Mouse (Mus musculus): ENCODE measurements around the gene Ccnd3.
A peak's percentile ranks its signal among the peaks of the same experiment; 100 is the strongest.

The Ccnd3 gene

GRCm38 (mm10) chr17:47511111-47512020 is 6.5 kb downstream of the Ccnd3 start:
- peak; percentile 99 to 100 for DNase-seq (ENCODE audit: inconsistent age in 2 of 2, low spot score in 1 of 2)

DNA sequence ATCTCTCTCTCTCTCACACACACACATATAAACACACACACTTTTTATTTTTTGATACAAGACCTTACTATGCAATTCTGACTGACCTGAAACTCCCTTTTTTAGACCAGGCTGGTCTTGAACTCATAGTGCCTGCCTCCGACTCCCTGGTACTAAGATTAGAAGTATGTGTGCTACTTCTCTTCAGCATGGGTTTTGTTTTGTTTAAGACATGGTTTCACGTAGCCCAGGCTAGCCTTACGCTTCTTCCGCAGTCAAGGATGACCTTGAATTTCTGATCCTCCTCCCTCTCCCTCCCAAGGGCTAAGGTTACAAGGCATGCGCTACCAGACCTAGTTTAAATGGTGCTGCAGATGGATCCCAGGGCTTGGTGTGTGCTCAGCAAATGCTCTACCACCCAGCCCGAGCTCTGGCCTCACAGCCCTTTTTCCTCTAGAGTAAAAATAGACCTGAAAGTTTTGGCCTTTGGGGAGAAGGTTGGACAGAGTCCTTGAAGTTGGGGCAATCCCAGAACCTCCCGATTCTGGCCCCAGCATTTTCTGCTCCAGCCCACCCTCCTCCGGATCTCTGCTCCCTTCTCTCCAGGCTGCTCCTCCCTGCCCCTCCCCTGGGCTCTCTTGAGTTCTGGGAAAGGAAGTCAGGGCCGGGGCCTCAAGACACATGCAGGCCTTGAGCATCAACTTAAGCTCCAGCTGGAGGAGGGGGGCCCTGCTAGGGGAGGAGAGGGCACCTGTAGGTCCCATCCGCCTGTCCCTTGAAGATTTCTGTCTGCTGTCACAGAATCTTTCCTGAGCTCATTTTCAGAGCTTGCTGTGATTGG is 8.3 kb downstream of the Ccnd3 start:
- peak; percentile 44 to 71 for DNase-seq (ENCODE audit: inconsistent age in 2 of 2, low spot score in 1 of 2)

GRCm38 (mm10) chr17:47515180-47515844 is 10.5 kb downstream of the Ccnd3 start:
- no peak for DNase-seq (ENCODE audit: inconsistent age in 2 of 2, low spot score in 1 of 2)

GRCm38 (mm10) chr17:47516232-47516631 is 11.4 kb downstream of the Ccnd3 start:
- no peak for DNase-seq (ENCODE audit: inconsistent age in 2 of 2, low spot score in 1 of 2)

- DNase-seq (ENCODE audit: inconsistent age in 2 of 2, low spot score in 1 of 2) = peak; percentile 80 to 84
Measured at GRCm38 (mm10) chr17:47518205-47518604, 13.4 kb downstream of the Ccnd3 start.

DNA sequence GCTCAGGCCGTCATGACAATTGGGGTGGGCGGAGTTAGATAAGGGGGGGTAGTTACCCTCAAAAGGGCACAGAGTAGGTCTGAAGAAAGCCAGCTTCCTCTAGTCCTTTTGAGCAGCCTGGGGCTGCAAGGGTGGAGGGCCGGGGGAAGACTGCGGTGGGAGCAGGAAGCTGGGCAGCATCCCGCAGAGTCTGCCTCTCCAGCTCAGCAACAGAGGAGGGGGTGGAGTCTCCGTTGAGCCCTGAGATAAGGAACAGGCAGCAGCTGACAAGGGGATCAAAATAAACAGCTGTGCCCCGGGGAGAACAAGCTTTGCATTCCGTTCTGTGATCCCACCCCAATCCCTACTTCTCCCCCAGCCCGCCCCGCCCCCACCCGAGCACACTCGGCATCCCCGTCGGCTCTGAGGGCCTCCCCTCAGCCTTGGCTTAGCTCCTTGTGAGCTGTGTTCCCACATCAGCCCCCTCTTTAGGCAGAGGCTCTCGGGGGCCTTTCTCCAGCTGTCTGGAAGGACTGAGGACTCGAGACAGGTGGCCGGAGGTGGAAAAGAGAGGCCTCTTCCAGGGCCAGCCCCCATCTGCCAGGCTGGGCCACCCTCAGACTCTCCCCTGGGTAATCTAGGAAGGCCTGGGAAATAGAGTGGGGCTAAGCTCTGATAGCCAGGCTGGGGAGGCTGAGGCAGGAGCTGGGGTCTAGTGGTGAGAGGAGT is 16.9 kb downstream of the Ccnd3 start:
- DNase-seq (ENCODE audit: inconsistent age in 2 of 2, low spot score in 1 of 2) = peak; percentile 71 to 84

- DNase-seq (ENCODE audit: inconsistent age in 2 of 2, low spot score in 1 of 2) = peak; percentile 23 to 65
Measured at GRCm38 (mm10) chr17:47522536-47522935, 17.7 kb downstream of the Ccnd3 start.

DNA sequence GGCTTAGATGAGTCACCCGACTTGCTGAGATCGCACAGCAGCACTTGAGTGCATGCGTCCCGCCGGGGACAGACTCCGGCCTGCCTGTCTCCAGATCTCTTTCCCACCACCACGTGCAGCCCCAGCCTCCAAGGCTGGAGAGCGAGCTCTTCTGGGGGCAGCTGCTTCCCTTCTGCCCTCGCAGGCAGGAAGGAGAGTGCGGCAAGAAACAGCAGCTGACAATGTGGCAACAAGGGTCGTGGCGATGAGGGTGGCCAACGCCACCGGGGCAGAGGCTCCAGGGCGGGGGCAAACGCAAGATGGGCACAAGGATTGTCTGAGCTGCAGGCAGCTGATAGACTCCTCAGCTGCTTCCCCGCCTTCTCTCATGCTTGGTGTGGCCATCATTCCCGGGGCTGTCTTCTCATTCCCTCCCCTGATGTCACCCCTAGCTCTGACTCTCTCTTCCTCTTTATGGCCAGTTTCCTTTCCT is 18.4 kb downstream of the Ccnd3 start:
- peak in 1 of 2 experiments; percentile 49 for DNase-seq (ENCODE audit: inconsistent age in 2 of 2, low spot score in 1 of 2)

DNA sequence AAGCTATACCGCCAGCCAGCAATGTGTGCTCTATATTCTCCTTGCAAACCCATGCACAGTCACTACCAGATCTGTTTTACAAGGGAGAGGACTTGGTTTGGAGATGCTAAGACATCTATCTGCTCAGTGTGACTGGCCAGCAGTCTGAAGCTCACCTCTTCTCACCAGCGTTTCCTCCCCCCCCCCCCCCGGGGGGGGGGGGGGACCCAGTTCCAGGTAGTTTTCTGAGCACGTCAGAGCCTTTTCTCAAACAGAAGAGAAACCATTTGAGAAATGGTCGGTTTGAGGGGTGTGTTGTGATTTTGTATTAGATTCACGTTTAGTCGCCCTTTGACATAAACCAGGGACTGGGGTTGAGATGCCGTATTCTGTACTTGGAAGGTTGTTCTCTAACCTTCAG is 19.2 kb downstream of the Ccnd3 start:
- no peak for DNase-seq (ENCODE audit: inconsistent age in 2 of 2, low spot score in 1 of 2)

GRCm38 (mm10) chr17:47524991-47525390 is 20.1 kb downstream of the Ccnd3 start:
- no peak for DNase-seq (ENCODE audit: inconsistent age in 2 of 2, low spot score in 1 of 2)

GRCm38 (mm10) chr17:47526856-47527520 is 22.1 kb downstream of the Ccnd3 start:
- DNase-seq (ENCODE audit: inconsistent age in 2 of 2, low spot score in 1 of 2) = peak in 1 of 2 experiments; percentile 35

- DNase-seq (ENCODE audit: inconsistent age in 2 of 2, low spot score in 1 of 2) = peak in 1 of 2 experiments; percentile 34
Measured at GRCm38 (mm10) chr17:47527581-47528300, 22.9 kb downstream of the Ccnd3 start.

GRCm38 (mm10) chr17:47528919-47529318 is 24.1 kb downstream of the Ccnd3 start:
- DNase-seq (ENCODE audit: inconsistent age in 2 of 2, low spot score in 1 of 2) = peak in 1 of 2 experiments; percentile 25

DNA sequence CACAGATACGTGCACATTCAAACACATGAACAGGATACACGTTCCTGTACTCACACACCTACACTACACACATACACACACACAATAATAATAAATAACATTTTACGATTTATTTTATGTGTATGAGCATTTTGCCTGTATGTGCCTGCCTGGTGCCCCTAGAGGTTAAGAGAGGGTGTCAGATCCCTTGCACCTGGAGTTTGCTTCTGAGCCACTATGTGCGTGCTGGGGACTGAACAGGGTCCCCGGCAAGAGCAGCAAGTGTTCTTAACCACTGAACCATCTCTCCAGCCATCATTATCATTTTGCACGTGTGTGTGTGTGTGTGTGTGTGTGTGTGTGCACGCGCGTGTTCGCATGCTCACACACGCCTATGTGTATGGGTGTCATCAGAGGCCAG is 24.7 kb downstream of the Ccnd3 start:
- no peak for DNase-seq (ENCODE audit: inconsistent age in 2 of 2, low spot score in 1 of 2)

DNA sequence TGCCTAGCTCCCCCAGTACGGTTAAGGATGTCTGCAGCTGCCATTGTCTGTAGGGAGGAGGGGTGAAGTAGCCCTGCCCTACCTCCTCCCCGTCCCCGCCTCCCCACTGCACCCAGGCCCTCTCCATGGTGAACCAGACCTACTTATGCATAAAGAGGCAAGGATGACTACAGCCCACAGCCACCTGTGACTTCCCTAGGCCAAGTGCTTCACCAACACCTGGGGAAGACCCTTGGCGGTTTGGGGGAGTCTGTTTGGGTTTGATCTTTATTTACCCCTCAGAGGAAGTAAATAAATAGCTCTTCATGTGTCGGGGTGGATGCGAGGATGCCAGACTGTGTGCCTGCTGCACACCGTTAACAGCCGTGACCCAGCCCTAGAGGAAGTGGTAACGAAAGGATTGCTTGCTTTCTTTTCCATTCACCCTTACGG is 26.6 kb downstream of the Ccnd3 start:
- no peak for DNase-seq (ENCODE audit: inconsistent age in 2 of 2, low spot score in 1 of 2)

DNA sequence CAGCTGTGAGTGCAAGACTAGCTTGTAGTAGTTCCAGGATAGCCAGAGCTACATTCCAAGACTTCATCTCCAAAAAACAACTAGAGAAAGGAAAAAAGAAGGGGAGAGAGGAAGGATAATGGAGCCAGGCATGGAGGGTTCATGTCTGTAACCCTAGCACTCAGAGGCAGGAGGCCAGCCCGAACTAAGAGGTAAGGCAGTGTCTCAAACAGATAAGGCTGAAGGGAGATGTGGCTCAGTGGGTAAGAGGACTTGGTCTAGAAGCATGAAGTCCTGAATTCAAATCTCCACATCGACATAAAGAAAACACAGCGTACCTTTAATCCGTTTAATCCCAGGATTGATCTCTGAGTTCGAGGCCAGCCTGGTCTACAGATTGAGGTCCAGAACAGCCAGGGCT is 27.5 kb downstream of the Ccnd3 start:
- no peak for DNase-seq (ENCODE audit: inconsistent age in 2 of 2, low spot score in 1 of 2)

DNA sequence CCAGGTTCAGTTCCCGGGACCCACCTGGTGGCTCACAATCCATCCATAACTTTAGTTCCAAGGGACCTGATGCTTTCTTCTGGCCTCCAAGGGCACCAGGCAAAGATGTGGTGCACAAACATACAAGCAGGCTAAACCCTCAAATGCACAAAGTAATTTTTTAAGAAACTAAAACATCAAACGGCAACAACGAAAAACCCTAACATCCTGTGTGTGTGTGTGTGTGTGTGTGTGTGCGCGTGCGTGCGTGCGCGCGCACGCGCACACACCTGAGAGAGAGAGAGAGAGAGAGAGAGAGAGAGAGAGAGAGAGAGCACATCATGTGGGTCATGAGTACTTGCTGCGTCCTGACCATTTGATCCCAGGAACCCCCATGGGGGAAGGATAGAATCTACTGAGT is 28.8 kb downstream of the Ccnd3 start:
- no peak for DNase-seq (ENCODE audit: inconsistent age in 2 of 2, low spot score in 1 of 2)

DNA sequence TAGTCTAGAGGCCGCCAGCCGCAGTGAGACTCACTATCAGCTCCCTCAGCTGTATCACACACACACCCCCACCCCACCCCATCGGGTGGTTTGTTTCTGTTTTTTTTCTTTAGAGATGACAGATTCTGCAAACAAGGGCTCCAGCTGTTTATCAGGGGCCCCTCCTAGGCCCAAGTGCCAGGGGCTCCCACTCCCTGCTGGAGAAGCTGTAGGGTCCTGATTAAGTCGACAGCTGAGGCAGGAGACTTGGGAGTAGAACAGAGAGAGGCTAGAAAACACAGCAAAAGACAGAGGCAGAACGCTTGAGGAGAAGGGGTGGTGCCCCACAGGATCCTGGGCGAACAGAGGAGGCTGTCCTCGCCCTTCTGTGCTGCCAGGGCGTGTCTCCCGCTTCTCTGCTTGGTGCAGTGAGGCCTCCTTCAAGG is 31.0 kb downstream of the Ccnd3 start:
- no peak for DNase-seq (ENCODE audit: inconsistent age in 2 of 2, low spot score in 1 of 2)

- DNase-seq (ENCODE audit: inconsistent age in 2 of 2, low spot score in 1 of 2) = peak in 1 of 2 experiments; percentile 29
Measured at GRCm38 (mm10) chr17:47538049-47538448, 33.2 kb downstream of the Ccnd3 start.
